Mouse (Mus musculus) heart, postnatal 36 days (tissue): ENCODE results near the gene Wdr43. TPM values are rescaled to one million over a fixed set of nuclear protein-coding genes. Genes with fewer than 3 reads are reported as not detected.

Experiments
- DNase-seq, 2 experiments: peaks; one replicate each; pipeline ENCODE4 v3.0.0; 2021 to 2022
- intact Hi-C: fragments of 180-260 bp; cut with DNase I; formaldehyde crosslinking; loops from one replicate; pipeline ENCODE4 v1.15.1; 2025
- total RNA-seq, 2 experiments: library from RNA; stranded (reverse); gene quantifications; 2 replicates each; pipeline ENCODE4 v1.2.3; 2021

Wdr43 gene
- total RNA-seq, 2 experiments from 2014 or later = 21.0 to 22.1 TPM

- intact Hi-C loops = loop anchor here (10.0 kb wide), 1 partner anchor 944 kb away; the partner anchor contains the start of gene Alk
- no peak for DNase-seq
These were observed 44.7 kb downstream of the Wdr43 start for GRCm38 (mm10) chr17:71660390-71660789.

GRCm38 (mm10) chr17:71662751-71663250, 47.1 kb downstream of the Wdr43 start:
- intact Hi-C loops = loop anchor here (1.0 to 10.0 kb wide), 3 partner anchors 212 to 942 kb away; partner anchors contain the start of gene Alk
- peak; percentile 74 to 77 for DNase-seq

GRCm38 (mm10) chr17:71663491-71663890, 47.8 kb downstream of the Wdr43 start:
- no peak for DNase-seq
- intact Hi-C loops = loop anchor here (2.0 to 10.0 kb wide), 2 partner anchors 579 to 941 kb away; partner anchors contain the start of gene Alk

GRCm38 (mm10) chr17:71664172-71664571, 48.5 kb downstream of the Wdr43 start:
- intact Hi-C loops = loop anchor here (10.0 kb wide), 1 partner anchor 941 kb away; the partner anchor contains the start of gene Alk
- DNase-seq = no peak

GRCm38 (mm10) chr17:71665201-71665600, 49.5 kb downstream of the Wdr43 start:
- intact Hi-C loops = loop anchor here (10.0 kb wide), 1 partner anchor 940 kb away; the partner anchor contains the start of gene Alk

GRCm38 (mm10) chr17:71669511-71669910, 53.8 kb downstream of the Wdr43 start:
- intact Hi-C loops = loop anchor here (10.0 kb wide), 1 partner anchor 935 kb away; the partner anchor contains the start of gene Alk
- no peak for DNase-seq

More at GRCm38 (mm10) chr17:71665201-71665600, 49.5 kb downstream of the Wdr43 start:
- no peak for DNase-seq

- DNase-seq = peak; percentile 27 to 52
- intact Hi-C loops = loop anchor here (5.0 kb wide), 1 partner anchor 120 kb away; no protein-coding TSS in a partner anchor
These were observed 56.3 kb downstream of the Wdr43 start for GRCm38 (mm10) chr17:71671840-71672546.

GRCm38 (mm10) chr17:71673092-71673491, 57.4 kb downstream of the Wdr43 start, which contains the start of gene Togaram2:
Togaram2 (plus strand) TSS chr17:71673261.
- no peak for DNase-seq
- intact Hi-C loops = loop anchor here (5.0 kb wide), 1 partner anchor 119 kb away; no protein-coding TSS in a partner anchor

- intact Hi-C loops = loop anchor here (5.0 kb wide), 1 partner anchor 118 kb away; no protein-coding TSS in a partner anchor
- DNase-seq = no peak
These were observed 58.2 kb downstream of the Wdr43 start for GRCm38 (mm10) chr17:71673936-71674335.

- peak; percentile 56 to 65 for DNase-seq
These were observed 59.2 kb downstream of the Wdr43 start for GRCm38 (mm10) chr17:71674886-71675285.

GRCm38 (mm10) chr17:71681666-71682065, 66.0 kb downstream of the Wdr43 start:
- intact Hi-C loops = no loop called here
- no peak for DNase-seq

More at GRCm38 (mm10) chr17:71674886-71675285, 59.2 kb downstream of the Wdr43 start:
- intact Hi-C loops = loop anchor here (5.0 kb wide), 1 partner anchor 117 kb away; no protein-coding TSS in a partner anchor

GRCm38 (mm10) chr17:71682379-71682778, 66.7 kb downstream of the Wdr43 start:
- no peak for DNase-seq
- intact Hi-C loops = no loop called here

- intact Hi-C loops = no loop called here
- no peak for DNase-seq
These were observed 67.6 kb downstream of the Wdr43 start for GRCm38 (mm10) chr17:71683281-71683680.

GRCm38 (mm10) chr17:71684103-71684608, 68.5 kb downstream of the Wdr43 start:
- no peak for DNase-seq

GRCm38 (mm10) chr17:71687436-71687835, 71.7 kb downstream of the Wdr43 start:
- DNase-seq = no peak

More at GRCm38 (mm10) chr17:71684103-71684608, 68.5 kb downstream of the Wdr43 start:
- intact Hi-C loops = no loop called here

GRCm38 (mm10) chr17:71689903-71690302, 74.2 kb downstream of the Wdr43 start:
- peak in 1 of 2 experiments; percentile 35 for DNase-seq
- intact Hi-C loops = no loop called here

More at GRCm38 (mm10) chr17:71687436-71687835, 71.7 kb downstream of the Wdr43 start:
- intact Hi-C loops = no loop called here

GRCm38 (mm10) chr17:71691361-71691875, 75.7 kb downstream of the Wdr43 start:
- intact Hi-C loops = no loop called here
- no peak for DNase-seq

GRCm38 (mm10) chr17:71693313-71693712, 77.6 kb downstream of the Wdr43 start:
- no peak for DNase-seq
- intact Hi-C loops = no loop called here

GRCm38 (mm10) chr17:71693780-71694179, 78.1 kb downstream of the Wdr43 start:
- intact Hi-C loops = no loop called here
- no peak for DNase-seq

GRCm38 (mm10) chr17:71695151-71695550, 79.5 kb downstream of the Wdr43 start:
- DNase-seq = no peak
- intact Hi-C loops = loop anchor here (5.0 kb wide), 2 partner anchors 87 to 102 kb away; no protein-coding TSS in a partner anchor
